Mouse (Mus musculus) stomach, embryonic 16.5 days (tissue): ENCODE data around the gene Wnt2b. TPM values are rescaled to one million over a fixed set of nuclear protein-coding genes. Genes with fewer than 3 reads are reported as not detected.
A peak's percentile ranks its signal among the peaks of the same experiment; 100 is the strongest.

Source experiments
- ATAC-seq: fragments of 200-750 bp; cut with Nextera tagmentation; 2 replicates; pipeline ENCODE4 v1.8.0; 2017; ENCODE audit warnings: moderate number of reproducible peaks, moderate TSS enrichment; ENCODE audit not compliant: insufficient read depth, low FRiP score
- H3K27ac ChIP-seq: fragments of 300-500 bp; sonication (generic); 2 replicates; pipeline ENCODE4 v1.5.1; 2014; ENCODE audit warnings: low read length
- H3K27me3 ChIP-seq: fragments of 300-500 bp; sonication (generic); 2 replicates; pipeline ENCODE4 v1.6.1; 2014; ENCODE audit warnings: low read length, control low read depth, mixed read lengths; ENCODE audit not compliant: control insufficient read depth, insufficient read depth
- H3K36me3 ChIP-seq: fragments of 300-500 bp; sonication (generic); 2 replicates; pipeline ENCODE4 v1.6.1; 2014; ENCODE audit warnings: low read length; ENCODE audit not compliant: control insufficient read depth, insufficient read depth
- H3K4me1 ChIP-seq: fragments of 300-500 bp; sonication (generic); 2 replicates; pipeline ENCODE4 v1.6.1; 2014; ENCODE audit warnings: low read length, control low read depth, mixed read lengths; ENCODE audit not compliant: control insufficient read depth, insufficient read depth
- H3K4me2 ChIP-seq: fragments of 300-500 bp; sonication (generic); 2 replicates; pipeline ENCODE4 v1.6.1; 2014; ENCODE audit warnings: low read depth, low read length, mixed read lengths
- H3K4me3 ChIP-seq: fragments of 300-500 bp; sonication (generic); replicated peaks from 2 replicates; pipeline ENCODE4 v1.5.1; 2014; ENCODE audit warnings: mild to moderate bottlenecking, low read length
- H3K9ac ChIP-seq: fragments of 300-500 bp; sonication (generic); 2 replicates; pipeline ENCODE4 v1.6.1; 2014; ENCODE audit warnings: low read length
- H3K9me3 ChIP-seq: fragments of 300-500 bp; sonication (generic); replicated peaks from 2 replicates; pipeline ENCODE4 v1.6.1; 2016; ENCODE audit warnings: low read length, control low read depth; ENCODE audit not compliant: control insufficient read depth
- WGBS: fragments of 180-500 bp; shearing (Covaris S2); extraction: QIAGEN DNeasy Blood & Tissue Kit; methylation state at CpG from one replicate; pipeline ENCODE4 v1.1.7; 2014; 5-methylcytosine and 5-hydroxymethylcytosine counted together
- polyA plus RNA-seq: library from polyadenylated mRNA; unstranded; fragments of >200 nt; fragmentation: Nextera tagmentation; extraction: Ambion mirVana; gene quantifications from 2 replicates; pipeline ENCODE4 v1.2.1, GENCODE M21; 2015

Wnt2b gene
- polyA plus RNA-seq, 1 experiment from 2014 or later, result 3.1 TPM

DNA sequence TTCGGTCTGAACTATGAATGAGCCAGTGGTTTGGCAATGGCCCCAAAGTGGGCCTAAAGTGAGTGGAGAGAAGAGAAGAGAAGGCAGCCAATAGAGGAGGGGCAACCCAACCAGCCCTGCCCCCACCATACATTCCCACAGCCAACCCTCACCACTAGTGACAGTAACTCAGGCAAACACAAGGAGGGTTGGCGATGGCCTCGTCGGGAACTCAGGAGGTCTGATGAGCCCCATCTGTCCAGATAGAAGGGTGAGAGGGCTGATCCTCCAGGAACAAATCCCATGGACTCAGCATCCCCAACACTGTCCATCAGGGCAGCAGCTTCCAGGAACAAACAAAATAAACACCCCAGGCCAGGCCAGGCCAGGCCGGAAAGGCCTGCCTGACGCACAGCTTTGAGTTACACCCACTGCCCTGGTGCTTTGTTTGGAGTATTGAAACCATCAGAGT, 5.6 kb downstream of the Wnt2b start:
- Histone ChIP-seq H3K9me3 (no peaks in the 10 kb centered on the region), H3K9ac (no peak overlapping the region), H3K36me3 (0 out of 2 replicates have a peak, but pooled peaks cover 5% of the 10 kb centered on the region), H3K27ac (peak overlapping the region; percentile 56; the same call in 1 of the 2 replicates), H3K4me3 (no peak overlapping the region), H3K4me2 (no peak overlapping the region), H3K4me1 (peaks cover under 1% of the 10 kb centered on the region; the same call in 1 of the 2 replicates), H3K27me3 (peaks cover 21% of the 10 kb centered on the region)
- WGBS, result 51% methylated on average over 6 of the region's 6 CpGs
- ATAC-seq, result peak; percentile 54

- Histone ChIP-seq H3K9me3 (no peaks in the 10 kb centered on the region), H3K27me3 (0 out of 2 replicates have a peak, but pooled peaks cover 6% of the 10 kb centered on the region), H3K4me1 (no peaks in the 10 kb centered on the region; the same call in 1 of the 2 replicates), H3K4me3 (no peak overlapping the region), H3K4me2 (no peak overlapping the region), H3K27ac (no peak overlapping the region), H3K9ac (no peak overlapping the region), H3K36me3 (0 out of 2 replicates have a peak, but pooled peaks cover 5% of the 10 kb centered on the region)
- 95% methylated on average over 15 of the region's 15 CpGs for WGBS
- ATAC-seq, result no peak
These were observed 7.2 kb downstream of the Wnt2b start for GRCm38 (mm10) chr3:104954551-104954950.

- H3K4me1 ChIP-seq, result no peaks in the 10 kb centered on the region; the same call in 1 of the 2 replicates
- 0 out of 2 replicates have a peak, but pooled peaks cover 5% of the 10 kb centered on the region for H3K36me3 ChIP-seq
- no peak for ATAC-seq
- H3K9me3 ChIP-seq, result no peaks in the 10 kb centered on the region
- 0 out of 2 replicates have a peak, but pooled peaks cover 6% of the 10 kb centered on the region for H3K27me3 ChIP-seq
- no peak overlapping the region for H3K9ac ChIP-seq
- H3K4me3 ChIP-seq, result no peak overlapping the region
- 92% methylated on average over 3 of the region's 3 CpGs for WGBS
- no peak overlapping the region for H3K4me2 ChIP-seq
- H3K27ac ChIP-seq, result no peak overlapping the region
These were observed 7.6 kb downstream of the Wnt2b start for GRCm38 (mm10) chr3:104954137-104954536.

- no peak overlapping the region for H3K4me2 ChIP-seq
- H3K27me3 ChIP-seq, result no peaks in the 10 kb centered on the region
- ATAC-seq, result no peak
- 87% methylated on average over 23 of the region's 23 CpGs for WGBS
- no peak overlapping the region for H3K27ac ChIP-seq
- H3K4me1 ChIP-seq, result no peaks in the 10 kb centered on the region; the same call in 1 of the 2 replicates
- H3K9ac ChIP-seq, result no peak overlapping the region
- 0 out of 2 replicates have a peak, but pooled peaks cover 5% of the 10 kb centered on the region for H3K36me3 ChIP-seq
- H3K9me3 ChIP-seq, result no peaks in the 10 kb centered on the region
- H3K4me3 ChIP-seq, result no peak overlapping the region
These were observed 8.6 kb downstream of the Wnt2b start for GRCm38 (mm10) chr3:104952891-104953670.

- Histone ChIP-seq H3K4me3 (no peak overlapping the region), H3K9ac (no peak overlapping the region), H3K9me3 (no peaks in the 10 kb centered on the region), H3K27ac (no peak overlapping the region), H3K4me1 (no peaks in the 10 kb centered on the region; the same call in 1 of the 2 replicates), H3K36me3 (peaks cover 5% of the 10 kb centered on the region; the same call in 1 of the 2 replicates), H3K27me3 (no peaks in the 10 kb centered on the region), H3K4me2 (no peak overlapping the region)
- WGBS, result 94% methylated on average over 12 of the region's 12 CpGs
- no peak for ATAC-seq
These were observed 10.8 kb downstream of the Wnt2b start for GRCm38 (mm10) chr3:104950926-104951325.

DNA sequence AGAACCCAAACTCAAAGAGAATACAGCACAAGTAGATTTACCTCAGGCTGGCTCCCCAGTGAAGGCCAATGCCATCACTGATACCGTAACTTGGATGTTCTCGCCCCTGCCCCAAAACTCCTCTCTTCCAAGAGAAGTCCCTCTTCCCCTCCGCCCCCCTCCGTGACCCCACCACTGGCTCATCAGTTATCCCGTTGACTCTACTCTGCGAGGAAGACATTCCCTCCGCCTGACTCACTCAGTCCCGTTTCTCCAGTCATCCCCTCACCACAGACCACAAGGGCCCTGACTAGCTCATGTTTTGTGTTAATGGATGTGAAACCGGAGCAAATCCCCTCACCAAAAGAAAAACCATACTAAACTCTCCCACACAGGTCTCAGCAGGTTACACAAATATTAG, 16.8 kb downstream of the Wnt2b start:
- H3K27me3 ChIP-seq, result no peaks in the 10 kb centered on the region
- peak overlapping the region; percentile 20 for H3K27ac ChIP-seq
- H3K4me2 ChIP-seq, result no peak overlapping the region
- H3K9ac ChIP-seq, result no peak overlapping the region
- WGBS, result 46% methylated on average over 9 of the region's 9 CpGs
- ATAC-seq, result 0 out of 2 replicates have a peak, but pooled peaks have one; percentile 19
- H3K4me1 ChIP-seq, result peaks cover 17% of the 10 kb centered on the region; the same call in 1 of the 2 replicates
- no peak overlapping the region for H3K4me3 ChIP-seq
- H3K36me3 ChIP-seq, result no peaks in the 10 kb centered on the region; the same call in 1 of the 2 replicates
- no peaks in the 10 kb centered on the region for H3K9me3 ChIP-seq

DNA sequence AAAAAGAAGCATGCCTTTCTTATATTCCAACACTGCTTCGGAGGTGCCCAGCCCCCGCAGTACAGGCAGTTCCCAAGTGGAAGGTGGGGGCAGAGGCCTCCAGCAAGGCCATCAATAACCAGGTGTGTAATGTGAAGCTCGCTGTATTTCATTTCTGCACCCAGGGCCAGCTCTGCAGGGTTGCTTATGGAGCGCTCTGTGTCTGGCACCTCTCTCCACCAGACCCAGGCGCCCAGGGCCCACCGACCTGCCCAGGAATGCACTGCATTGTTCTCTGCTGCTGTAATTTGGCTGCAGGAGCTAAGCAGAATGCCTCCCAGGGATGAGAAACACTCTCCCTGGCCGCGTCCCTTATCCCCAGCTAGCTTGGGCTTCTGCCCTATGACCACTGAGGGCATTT, 18.4 kb downstream of the Wnt2b start:
- Histone ChIP-seq H3K27ac (no peak overlapping the region), H3K9ac (no peak overlapping the region), H3K36me3 (no peaks in the 10 kb centered on the region; the same call in 1 of the 2 replicates), H3K9me3 (no peaks in the 10 kb centered on the region), H3K4me1 (peaks cover 18% of the 10 kb centered on the region; the same call in 1 of the 2 replicates), H3K4me3 (no peak overlapping the region), H3K4me2 (no peak overlapping the region), H3K27me3 (no peaks in the 10 kb centered on the region)
- 45% methylated on average over 8 of the region's 8 CpGs for WGBS
- ATAC-seq, result no peak

DNA sequence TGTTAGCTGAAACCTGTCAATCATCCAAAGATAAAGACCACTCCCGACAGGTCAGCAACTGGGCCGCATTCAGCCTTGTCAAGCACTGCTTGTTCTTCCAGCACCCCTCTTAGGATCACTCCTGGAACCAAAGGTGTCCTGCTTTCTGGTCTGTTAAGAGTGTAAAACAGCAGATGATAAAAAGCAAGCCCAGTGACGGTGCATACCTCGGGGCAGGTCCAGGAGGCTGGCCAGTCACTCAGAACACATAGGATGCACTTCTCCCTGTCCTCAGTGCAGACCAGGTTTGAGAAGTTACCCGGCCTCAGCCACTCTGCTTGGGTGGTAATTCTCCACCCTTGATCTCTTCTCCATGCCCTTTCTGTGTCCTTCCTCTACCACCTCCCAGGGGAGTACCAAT, 19.0 kb downstream of the Wnt2b start:
- Histone ChIP-seq H3K27ac (no peak overlapping the region), H3K4me1 (peaks cover 22% of the 10 kb centered on the region; the same call in 1 of the 2 replicates), H3K27me3 (no peaks in the 10 kb centered on the region), H3K4me2 (no peak overlapping the region), H3K9me3 (no peaks in the 10 kb centered on the region), H3K9ac (no peak overlapping the region), H3K4me3 (no peak overlapping the region), H3K36me3 (no peaks in the 10 kb centered on the region; the same call in 1 of the 2 replicates)
- ATAC-seq, result no peak
- WGBS, result 57% methylated on average over 5 of the region's 5 CpGs

DNA sequence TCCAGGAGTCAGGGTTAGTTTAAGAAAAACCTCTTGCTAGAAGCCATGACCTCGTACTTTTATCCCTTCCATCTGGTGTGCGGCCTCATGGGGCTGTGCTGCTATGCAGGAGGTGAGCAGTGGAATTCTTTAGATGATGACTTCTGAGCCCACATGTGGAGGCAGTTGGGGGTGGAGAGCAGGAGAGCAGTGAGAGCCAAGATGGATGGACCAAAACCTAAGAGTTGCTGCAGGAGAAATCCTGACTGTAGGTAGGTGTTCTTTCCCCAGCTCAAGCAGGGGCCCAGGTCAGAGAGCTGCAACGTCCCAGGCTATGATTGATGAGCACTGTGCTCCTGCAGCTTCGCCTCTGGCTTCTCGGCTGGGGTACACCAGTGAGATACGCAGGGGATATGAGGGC, 21.0 kb downstream of the Wnt2b start:
- Histone ChIP-seq H3K27me3 (no peaks in the 10 kb centered on the region), H3K4me1 (peaks cover 22% of the 10 kb centered on the region; the same call in 1 of the 2 replicates), H3K9me3 (no peaks in the 10 kb centered on the region), H3K9ac (no peak overlapping the region), H3K4me3 (no peak overlapping the region), H3K36me3 (no peaks in the 10 kb centered on the region), H3K4me2 (no peak overlapping the region), H3K27ac (no peak overlapping the region)
- ATAC-seq, result no peak
- WGBS, result 35% methylated on average over 6 of the region's 6 CpGs
